Mouse (Mus musculus) MEL (cell line): ENCODE data around the gene Gm38392. TPM values are rescaled to one million over a fixed set of nuclear protein-coding genes. Genes with fewer than 3 reads are reported as not detected.

Experiments
- DNase-seq: peaks from one replicate; pipeline ENCODE4 v3.0.0; 2011; ENCODE audit warnings: low read depth, low spot score
- H3K27ac ChIP-seq: 2 replicates; pipeline ENCODE4 v1.5.1; 2012; ENCODE audit warnings: low read depth, mild to moderate bottlenecking, control low read depth, low read length, moderate library complexity; ENCODE audit not compliant: control insufficient read depth
- H3K27me3 ChIP-seq, 2 experiments: fragments of 150-350 bp in 1 of 2; sonication (generic) in 1 of 2; 2 replicates each; pipeline ENCODE4 v1.6.1; 2012; ENCODE audit warnings: low read length in 2 of 2, mild to moderate bottlenecking in 2 of 2, improper control_type of control experiment in 1 of 2, moderate library complexity in 1 of 2; ENCODE audit not compliant: insufficient read depth in 2 of 2, control insufficient read depth in 1 of 2
- H3K36me3 ChIP-seq, 2 experiments: 2 replicates each; pipeline ENCODE4 v1.6.1; 2012 to 2014; ENCODE audit warnings: low read length in 2 of 2, improper control_type of control experiment in 1 of 2, inconsistent platforms in 1 of 2, mild to moderate bottlenecking in 1 of 2; ENCODE audit not compliant: insufficient read depth in 2 of 2, control insufficient read depth in 1 of 2
- H3K4me1 ChIP-seq, 2 experiments: fragments of 150-350 bp in 1 of 2; sonication (generic) in 1 of 2; 2 replicates each; pipeline ENCODE4 v1.6.1; 2012; ENCODE audit warnings: low read length in 2 of 2, improper control_type of control experiment in 1 of 2, mild to moderate bottlenecking in 1 of 2; ENCODE audit not compliant: insufficient read depth in 2 of 2, control insufficient read depth in 1 of 2
- H3K4me3 ChIP-seq, 2 experiments: fragments of 150-350 bp in 1 of 2; sonication (generic) in 1 of 2; 2 replicates each; pipeline ENCODE4 v1.5.1; 2012; ENCODE audit warnings: low read depth in 2 of 2, low read length in 2 of 2, mild to moderate bottlenecking in 2 of 2, moderate library complexity in 2 of 2, control low read depth in 1 of 2, improper control_type of control experiment in 1 of 2; ENCODE audit not compliant: control insufficient read depth in 1 of 2, insufficient read depth in 1 of 2
- H3K79me2 ChIP-seq: 2 replicates; pipeline ENCODE4 v1.6.1; 2012; ENCODE audit warnings: mild to moderate bottlenecking, low read length, moderate library complexity; ENCODE audit not compliant: control insufficient read depth, poor library complexity, insufficient read depth
- H3K9ac ChIP-seq: 2 replicates; pipeline ENCODE4 v1.6.1; 2012; ENCODE audit warnings: low read depth, mild to moderate bottlenecking, control low read depth, low read length, moderate library complexity; ENCODE audit not compliant: control insufficient read depth, poor library complexity, severe bottlenecking
- H3K9me3 ChIP-seq: fragments of 150-350 bp; sonication (generic); replicated peaks from 2 replicates; pipeline ENCODE4 v1.6.1; 2012; ENCODE audit warnings: mild to moderate bottlenecking, low read length, improper control_type of control experiment, moderate library complexity; ENCODE audit not compliant: insufficient read depth
- BHLHE40 ChIP-seq: IDR thresholded peaks from 2 replicates; pipeline ENCODE4 v1.6.1; 2012; ENCODE audit warnings: low read depth, mild to moderate bottlenecking, inconsistent platforms, low read length, improper control_type of control experiment, borderline replicate concordance
- CHD1 ChIP-seq: IDR thresholded peaks from 2 replicates; pipeline ENCODE4 v1.6.1; 2012; ENCODE audit warnings: low read depth, mild to moderate bottlenecking, inconsistent platforms, low read length, improper control_type of control experiment
- CHD2 ChIP-seq: IDR thresholded peaks from 2 replicates; pipeline ENCODE4 v1.6.1; 2011; ENCODE audit warnings: low read length, improper control_type of control experiment
- ELF1 ChIP-seq: IDR thresholded peaks from 2 replicates; pipeline ENCODE4 v1.6.1; 2014; ENCODE audit warnings: low read depth, mild to moderate bottlenecking, inconsistent platforms, low read length, improper control_type of control experiment, moderate library complexity
- GABPA ChIP-seq: IDR thresholded peaks from 2 replicates; pipeline ENCODE4 v1.6.1; 2012; ENCODE audit warnings: low read depth, mild to moderate bottlenecking, inconsistent platforms, low read length, improper control_type of control experiment, moderate library complexity
- GATA1 ChIP-seq: IDR thresholded peaks from 2 replicates; pipeline ENCODE4 v1.6.1; 2011; ENCODE audit warnings: low read depth, low read length, improper control_type of control experiment
- JUND ChIP-seq: IDR thresholded peaks from 2 replicates; pipeline ENCODE4 v1.6.1; 2011; ENCODE audit warnings: low read depth, mild to moderate bottlenecking, improper control_type of control experiment, low read length
- MAFK ChIP-seq: IDR thresholded peaks from 2 replicates; pipeline ENCODE4 v1.6.1; 2011; ENCODE audit warnings: low read depth, mild to moderate bottlenecking, low read length, improper control_type of control experiment, borderline replicate concordance
- MAX ChIP-seq: IDR thresholded peaks from 2 replicates; pipeline ENCODE4 v1.6.1; 2011; ENCODE audit warnings: low read length, improper control_type of control experiment
- MAZ ChIP-seq: IDR thresholded peaks from 2 replicates; pipeline ENCODE4 v1.6.1; 2012; ENCODE audit warnings: low read depth, mild to moderate bottlenecking, inconsistent platforms, low read length, improper control_type of control experiment
- MXI1 ChIP-seq: IDR thresholded peaks from 2 replicates; pipeline ENCODE4 v1.6.1; 2011; ENCODE audit warnings: mild to moderate bottlenecking, low read depth, low read length, improper control_type of control experiment
- MYB ChIP-seq: IDR thresholded peaks from 2 replicates; pipeline ENCODE4 v1.6.1; 2011; ENCODE audit warnings: mild to moderate bottlenecking, low read depth, low read length, improper control_type of control experiment
- MYC ChIP-seq: IDR thresholded peaks from 2 replicates; pipeline ENCODE4 v1.6.1; 2011; ENCODE audit warnings: low read depth, mild to moderate bottlenecking, low read length, improper control_type of control experiment, moderate library complexity
- POLR2A ChIP-seq, 2 experiments: IDR thresholded peaks; 2 replicates each; pipeline ENCODE4 v1.6.1; 2011 to 2012; ENCODE audit warnings: low read length in 2 of 2, mild to moderate bottlenecking in 2 of 2, control low read depth in 1 of 2, improper control_type of control experiment in 1 of 2, low read depth in 1 of 2, moderate library complexity in 1 of 2; ENCODE audit not compliant: control insufficient read depth in 1 of 2, insufficient read depth in 1 of 2, poor library complexity in 1 of 2
- POLR2AphosphoS5 ChIP-seq: IDR thresholded peaks from 2 replicates; pipeline ENCODE4 v1.6.1; 2012; ENCODE audit warnings: low read depth, borderline replicate concordance, mild to moderate bottlenecking, inconsistent platforms, low read length, moderate library complexity, mixed read lengths
- RCOR1 ChIP-seq: IDR thresholded peaks from 2 replicates; pipeline ENCODE4 v1.6.1; 2012; ENCODE audit warnings: low read depth, mild to moderate bottlenecking, inconsistent platforms, low read length, improper control_type of control experiment
- SIN3A ChIP-seq: IDR thresholded peaks from 2 replicates; pipeline ENCODE4 v1.6.1; 2012; ENCODE audit warnings: low read length, improper control_type of control experiment, inconsistent platforms
- SMC3 ChIP-seq: IDR thresholded peaks from 2 replicates; pipeline ENCODE4 v1.6.1; 2011; ENCODE audit warnings: low read depth, low read length, improper control_type of control experiment
- TAL1 ChIP-seq: IDR thresholded peaks from 2 replicates; pipeline ENCODE4 v1.6.1; 2012; ENCODE audit warnings: mild to moderate bottlenecking, inconsistent platforms, low read length, moderate library complexity, mixed read lengths
- USF1 ChIP-seq: IDR thresholded peaks from 2 replicates; pipeline ENCODE4 v1.6.1; 2014; ENCODE audit warnings: low read depth, mild to moderate bottlenecking, inconsistent platforms, low read length, improper control_type of control experiment, moderate library complexity
- ZKSCAN1 ChIP-seq: IDR thresholded peaks from 2 replicates; pipeline ENCODE4 v1.6.1; 2012; ENCODE audit warnings: low read depth, mild to moderate bottlenecking, inconsistent platforms, low read length, improper control_type of control experiment, moderate library complexity
- ZNF384 ChIP-seq: IDR thresholded peaks from 2 replicates; pipeline ENCODE4 v1.6.1; 2012; ENCODE audit warnings: low read depth, mild to moderate bottlenecking, inconsistent platforms, low read length, improper control_type of control experiment
- polyA plus RNA-seq, 2 experiments: library from polyadenylated mRNA; stranded (reverse) in 1 of 2; unstranded in 1 of 2; fragments of >175 nt in 1 of 2; fragments of >200 nt in 1 of 2; gene quantifications; 2 replicates each; pipeline versions ENCODE4 v1.2.1 to v1.2.4; 2012; ENCODE audit warnings: low replicate concordance in 2 of 2, low read depth in 1 of 2; ENCODE audit not compliant: insufficient read length in 2 of 2, insufficient read depth in 1 of 2, missing spikeins in 1 of 2
- total RNA-seq: library from RNA; depleted of rRNA; stranded (reverse); fragments of 300-350 nt; gene quantifications from 2 replicates; pipeline ENCODE4 v1.2.3, GENCODE M21; 2012

The Gm38392 gene
- total and polyA plus RNA-seq, 3 experiments: 0.69 to 0.84 TPM; not detected in 1

DNA sequence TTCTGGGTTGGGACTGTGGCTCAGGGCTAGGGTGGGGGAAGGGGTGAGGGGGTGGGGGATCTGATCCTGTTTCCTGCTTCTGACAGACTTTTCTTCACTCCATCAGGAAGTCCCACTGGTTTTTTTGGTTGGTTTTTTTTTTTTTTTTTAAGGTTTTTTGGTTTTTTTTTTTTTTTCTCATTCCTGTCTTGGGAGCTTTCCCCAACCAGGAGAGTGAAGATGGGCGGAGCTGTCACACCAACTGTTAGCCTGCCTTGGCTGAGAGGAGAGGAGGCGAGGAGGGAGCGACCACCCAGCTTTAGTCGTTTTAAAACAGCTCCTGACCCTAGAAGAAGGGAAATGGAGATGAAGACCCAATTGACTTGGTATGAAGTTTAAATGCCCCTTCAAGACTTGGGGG is 59.8 kb downstream of the Gm38392 start:
- no peak for TF ChIP-seq POLR2AphosphoS5
- TF ChIP-seq USF1: no peak
- no peak for TF ChIP-seq ELF1
- TF ChIP-seq GABPA: no peak
- Histone ChIP-seq H3K4me3 (no peak overlapping the region), H3K36me3 (peaks cover 0 to 4% of the 10 kb centered on the region in 2 experiments; a peak in 1 of 4 replicates), H3K9ac (no peak overlapping the region), H3K9me3 (no peaks in the 10 kb centered on the region), H3K4me1 (peaks cover 0 to 2% of the 10 kb centered on the region in 2 experiments; a peak in 2 of 4 replicates), H3K27me3 (peaks cover 10 to 21% of the 10 kb centered on the region in 2 experiments), H3K79me2 (no peaks in the 10 kb centered on the region), H3K27ac (no peak overlapping the region)
- DNase-seq: no peak

DNA sequence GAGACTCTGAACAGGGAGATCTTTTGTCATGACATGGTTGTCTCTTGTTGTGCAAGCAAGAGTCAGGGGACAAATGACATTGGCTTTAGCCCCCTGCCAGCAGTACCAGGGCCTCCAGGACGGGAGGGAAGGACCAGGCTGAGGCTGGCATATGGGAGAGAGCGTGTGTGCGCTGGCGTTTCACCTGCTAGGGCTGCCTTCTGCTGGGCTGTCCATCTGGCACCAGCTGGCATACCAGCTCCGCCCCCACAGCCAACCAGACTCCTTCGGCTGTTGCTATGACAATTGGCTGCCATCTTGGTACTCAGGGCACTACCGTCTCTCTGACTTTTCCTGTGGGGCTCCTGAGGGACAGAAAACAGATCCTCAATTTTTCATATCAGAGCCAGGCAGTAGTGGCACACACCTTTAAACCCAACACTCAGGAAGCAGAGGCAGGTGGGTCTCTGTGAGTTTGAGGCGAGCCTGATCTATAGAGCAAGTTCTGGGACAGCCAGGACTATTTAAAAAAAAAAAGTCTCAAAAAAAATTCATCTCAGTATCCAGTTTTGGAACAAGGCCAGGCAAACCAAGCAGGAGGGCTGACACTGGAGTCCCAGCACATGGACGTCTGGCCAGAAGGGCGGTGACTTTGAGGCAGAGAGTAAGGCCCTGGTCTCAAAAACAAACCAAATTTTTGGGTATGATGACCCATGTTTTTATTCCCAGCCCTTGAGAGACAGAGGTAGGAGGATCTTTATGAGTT is 60.7 kb downstream of the Gm38392 start:
- H3K36me3 ChIP-seq: no peaks in the 10 kb centered on the region

DNA sequence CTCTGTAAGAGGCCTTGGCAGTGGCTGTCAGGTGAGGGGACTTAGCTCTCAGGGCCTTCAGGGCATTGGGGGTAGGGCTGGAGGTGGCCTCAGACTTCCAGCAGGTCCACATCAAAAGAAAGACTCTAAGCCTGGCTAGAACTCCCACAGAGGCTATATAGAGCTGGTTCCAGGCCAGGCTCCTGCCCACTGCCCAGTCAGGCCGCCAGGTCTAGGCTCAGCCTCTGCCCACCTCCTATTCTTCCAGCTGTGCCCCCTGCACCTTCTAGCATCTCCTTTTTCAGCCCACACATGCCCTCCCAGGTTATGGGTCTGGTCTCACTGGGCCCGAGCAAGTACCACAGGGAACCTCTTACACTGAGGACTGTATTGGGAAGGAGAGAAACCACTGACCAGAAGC is 62.1 kb downstream of the Gm38392 start:
- no peak for TF ChIP-seq BHLHE40
- no peak for TF ChIP-seq CHD2
- TF ChIP-seq MYC: no peak
- no peak for TF ChIP-seq SIN3A
- TF ChIP-seq MAX: no peak
- TF ChIP-seq GATA1: no peak
- no peak for TF ChIP-seq CHD1
- no peak for TF ChIP-seq RCOR1
- TF ChIP-seq MAFK: no peak
- TF ChIP-seq MYB: no peak
- no peak for TF ChIP-seq ZNF384
- TF ChIP-seq POLR2AphosphoS5: no peak
- no peak for TF ChIP-seq ZKSCAN1
- no peak for TF ChIP-seq POLR2A (IDR thresholded peaks at IDR 0.05; ENCODE audit: control insufficient read depth in 1 of 2, insufficient read depth in 1 of 2, low read depth in 1 of 2, low read length in 2 of 2, poor library complexity in 1 of 2)
- TF ChIP-seq MAZ: no peak
- no peak for TF ChIP-seq TAL1
- no peak for TF ChIP-seq MXI1
- TF ChIP-seq JUND: no peak
- H3K79me2 ChIP-seq: no peaks in the 10 kb centered on the region
- H3K9me3 ChIP-seq: no peaks in the 10 kb centered on the region

More for the DNA sequence above, 60.7 kb downstream of the Gm38392 start:
- no peak for TF ChIP-seq MAX
- no peak for TF ChIP-seq SMC3
- no peak for TF ChIP-seq MYC
- TF ChIP-seq POLR2AphosphoS5: no peak
- TF ChIP-seq ELF1: no peak
- TF ChIP-seq, all 39 proteins: peak for 0
- Histone ChIP-seq H3K27ac (no peak overlapping the region), H3K9ac (no peak overlapping the region), H3K4me3 (no peak overlapping the region), H3K79me2 (no peaks in the 10 kb centered on the region), H3K9me3 (no peaks in the 10 kb centered on the region), H3K4me1 (no peaks in the 10 kb centered on the region), H3K27me3 (peaks cover 10 to 21% of the 10 kb centered on the region in 2 experiments)
- DNase-seq: no peak

More for the DNA sequence above, 62.1 kb downstream of the Gm38392 start:
- no peak for DNase-seq
- Histone ChIP-seq H3K27me3 (peaks cover 10 to 15% of the 10 kb centered on the region in 2 experiments), H3K4me3 (no peak overlapping the region), H3K36me3 (no peaks in the 10 kb centered on the region), H3K27ac (no peak overlapping the region), H3K4me1 (no peaks in the 10 kb centered on the region), H3K9ac (no peak overlapping the region)
